Mouse (Mus musculus) neural tube, embryonic 15.5 days (tissue): ENCODE measurements around the gene Col18a1. TPM values are rescaled to one million over a fixed set of nuclear protein-coding genes. Genes with fewer than 3 reads are reported as not detected.

Source experiments
- ATAC-seq: fragments of 200-750 bp; cut with Nextera tagmentation; 2 replicates; pipeline ENCODE4 v1.8.0; 2017; ENCODE audit warnings: mild to moderate bottlenecking, moderate TSS enrichment, moderate library complexity; ENCODE audit not compliant: low FRiP score
- H3K27ac ChIP-seq: fragments of 300-500 bp; sonication (generic); replicated peaks from 2 replicates; pipeline ENCODE4 v1.5.1; 2015; ENCODE audit warnings: mild to moderate bottlenecking, inconsistent platforms
- H3K27me3 ChIP-seq: fragments of 300-500 bp; sonication (generic); replicated peaks from 2 replicates; pipeline ENCODE4 v1.6.1; 2015; ENCODE audit warnings: inconsistent platforms
- H3K36me3 ChIP-seq: fragments of 300-500 bp; sonication (generic); 2 replicates; pipeline ENCODE4 v1.6.1; 2015; ENCODE audit warnings: inconsistent platforms
- H3K4me1 ChIP-seq: fragments of 300-500 bp; sonication (generic); 2 replicates; pipeline ENCODE4 v1.6.1; 2015; ENCODE audit warnings: inconsistent platforms
- H3K4me2 ChIP-seq: fragments of 300-500 bp; sonication (generic); 2 replicates; pipeline ENCODE4 v1.6.1; 2015; ENCODE audit warnings: inconsistent platforms, mild to moderate bottlenecking, moderate library complexity
- H3K4me3 ChIP-seq: fragments of 300-500 bp; sonication (generic); replicated peaks from 2 replicates; pipeline ENCODE4 v1.5.1; 2015; ENCODE audit warnings: mild to moderate bottlenecking, inconsistent platforms
- H3K9ac ChIP-seq: fragments of 300-500 bp; sonication (generic); replicated peaks from 2 replicates; pipeline ENCODE4 v1.6.1; 2015; ENCODE audit warnings: mild to moderate bottlenecking, inconsistent platforms
- H3K9me3 ChIP-seq: fragments of 300-500 bp; sonication (generic); replicated peaks from 2 replicates; pipeline ENCODE4 v1.6.1; 2016; ENCODE audit warnings: inconsistent platforms
- WGBS: fragments of 180-500 bp; shearing (Covaris S2); methylation state at CpG from one replicate; pipeline ENCODE4 v1.1.7; 2015; ENCODE audit warnings: mixed read lengths; 5-methylcytosine and 5-hydroxymethylcytosine counted together
- polyA plus RNA-seq: library from polyadenylated mRNA; unstranded; fragments of >200 nt; fragmentation: Nextera tagmentation; extraction: Ambion mirVana; gene quantifications from 2 replicates; pipeline ENCODE4 v1.2.1, GENCODE M21; 2015

Col18a1 gene
- polyA plus RNA-seq, 1 experiment from 2014 or later, result 37.5 TPM

- no peak for ATAC-seq
- no peaks in the 10 kb centered on the region for H3K27me3 ChIP-seq
- H3K27ac ChIP-seq, result 0 out of 2 replicates have a peak overlapping the region, but pooled peaks have one; percentile 23
- H3K36me3 ChIP-seq, result no peaks in the 10 kb centered on the region
- H3K9ac ChIP-seq, result no peak overlapping the region
- no peak overlapping the region for H3K4me2 ChIP-seq
- H3K4me3 ChIP-seq, result no peak overlapping the region
- H3K4me1 ChIP-seq, result peaks cover 25% of the 10 kb centered on the region
- 57% methylated on average over 11 of the region's 11 CpGs for WGBS
- H3K9me3 ChIP-seq, result no peaks in the 10 kb centered on the region
These were observed 34.2 kb downstream of the Col18a1 start for GRCm38 (mm10) chr10:77132118-77132517.

- H3K27ac ChIP-seq, result peak overlapping the region; percentile 7
- no peak overlapping the region for H3K4me3 ChIP-seq
- no peaks in the 10 kb centered on the region for H3K36me3 ChIP-seq
- H3K4me1 ChIP-seq, result peaks cover 25% of the 10 kb centered on the region
- H3K9me3 ChIP-seq, result no peaks in the 10 kb centered on the region
- no peaks in the 10 kb centered on the region for H3K27me3 ChIP-seq
- H3K9ac ChIP-seq, result no peak overlapping the region
- no peak for ATAC-seq
- no peak overlapping the region for H3K4me2 ChIP-seq
- 49% methylated on average over 6 of the region's 6 CpGs for WGBS
These were observed 34.8 kb downstream of the Col18a1 start for GRCm38 (mm10) chr10:77131536-77131935.

GRCm38 (mm10) chr10:77130561-77131240 is 35.6 kb downstream of the Col18a1 start:
- Histone ChIP-seq H3K9ac (no peak overlapping the region), H3K9me3 (no peaks in the 10 kb centered on the region), H3K36me3 (no peaks in the 10 kb centered on the region), H3K4me2 (no peak overlapping the region), H3K27ac (peak overlapping the region; percentile 7; the same call in 1 of the 2 replicates), H3K27me3 (no peaks in the 10 kb centered on the region), H3K4me3 (no peak overlapping the region), H3K4me1 (peaks cover 25% of the 10 kb centered on the region)
- WGBS, result 43% methylated on average over 13 of the region's 13 CpGs
- ATAC-seq, result peak; percentile 78

- ATAC-seq, result no peak; the same call in 1 of the 2 replicates
These were observed 36.5 kb downstream of the Col18a1 start for GRCm38 (mm10) chr10:77129637-77130410.

GRCm38 (mm10) chr10:77127926-77128325 is 38.4 kb downstream of the Col18a1 start:
- Histone ChIP-seq H3K27me3 (no peaks in the 10 kb centered on the region), H3K4me1 (peaks cover 29% of the 10 kb centered on the region), H3K27ac (no peak overlapping the region), H3K9me3 (no peaks in the 10 kb centered on the region), H3K4me3 (no peak overlapping the region), H3K36me3 (no peaks in the 10 kb centered on the region), H3K9ac (no peak overlapping the region), H3K4me2 (no peak overlapping the region)
- 69% methylated on average over 2 of the region's 2 CpGs for WGBS
- no peak for ATAC-seq

More at GRCm38 (mm10) chr10:77129637-77130410, 36.5 kb downstream of the Col18a1 start:
- no peak overlapping the region for H3K9ac ChIP-seq
- WGBS, result 76% methylated on average over 6 of the region's 6 CpGs
- no peak overlapping the region for H3K4me2 ChIP-seq
- H3K4me3 ChIP-seq, result no peak overlapping the region
- H3K36me3 ChIP-seq, result no peaks in the 10 kb centered on the region
- H3K9me3 ChIP-seq, result no peaks in the 10 kb centered on the region
- no peak overlapping the region for H3K27ac ChIP-seq
- peaks cover 25% of the 10 kb centered on the region for H3K4me1 ChIP-seq
- no peaks in the 10 kb centered on the region for H3K27me3 ChIP-seq

GRCm38 (mm10) chr10:77126590-77126989 is 39.8 kb downstream of the Col18a1 start:
- Histone ChIP-seq H3K27me3 (no peaks in the 10 kb centered on the region), H3K9ac (no peak overlapping the region), H3K4me3 (no peak overlapping the region), H3K4me2 (no peak overlapping the region), H3K27ac (no peak overlapping the region), H3K4me1 (peaks cover 21% of the 10 kb centered on the region), H3K36me3 (no peaks in the 10 kb centered on the region), H3K9me3 (no peaks in the 10 kb centered on the region)
- WGBS, result 96% methylated on average over 2 of the region's 2 CpGs
- ATAC-seq, result no peak

- Histone ChIP-seq H3K4me1 (peaks cover 9% of the 10 kb centered on the region), H3K4me3 (no peak overlapping the region), H3K4me2 (no peak overlapping the region), H3K9ac (no peak overlapping the region), H3K27ac (no peak overlapping the region), H3K9me3 (no peaks in the 10 kb centered on the region), H3K36me3 (no peaks in the 10 kb centered on the region), H3K27me3 (no peaks in the 10 kb centered on the region)
- no peak for ATAC-seq
- 57% methylated on average over 18 of the region's 18 CpGs for WGBS
These were observed 41.1 kb downstream of the Col18a1 start for GRCm38 (mm10) chr10:77125078-77125731.

GRCm38 (mm10) chr10:77123953-77124352 is 42.4 kb downstream of the Col18a1 start:
- ATAC-seq, result no peak
- no peak overlapping the region for H3K9ac ChIP-seq
- WGBS, result 37% methylated on average over 8 of the region's 8 CpGs
- H3K4me1 ChIP-seq, result peaks cover 4% of the 10 kb centered on the region
- no peaks in the 10 kb centered on the region for H3K9me3 ChIP-seq
- no peaks in the 10 kb centered on the region for H3K36me3 ChIP-seq
- H3K4me2 ChIP-seq, result no peak overlapping the region
- H3K27me3 ChIP-seq, result no peaks in the 10 kb centered on the region
- H3K4me3 ChIP-seq, result no peak overlapping the region
- H3K27ac ChIP-seq, result no peak overlapping the region

GRCm38 (mm10) chr10:77121287-77122022 is 44.9 kb downstream of the Col18a1 start:
- Histone ChIP-seq H3K36me3 (no peaks in the 10 kb centered on the region), H3K4me1 (peaks cover 9% of the 10 kb centered on the region), H3K27ac (no peak overlapping the region), H3K4me3 (no peak overlapping the region), H3K9me3 (no peaks in the 10 kb centered on the region), H3K9ac (no peak overlapping the region), H3K4me2 (no peak overlapping the region), H3K27me3 (no peaks in the 10 kb centered on the region)
- WGBS, result 95% methylated on average over 8 of the region's 8 CpGs
- no peak for ATAC-seq

GRCm38 (mm10) chr10:77120501-77120900 is 45.8 kb downstream of the Col18a1 start:
- no peak overlapping the region for H3K4me2 ChIP-seq
- WGBS, result 87% methylated on average over 4 of the region's 4 CpGs
- H3K9me3 ChIP-seq, result no peaks in the 10 kb centered on the region
- H3K36me3 ChIP-seq, result no peaks in the 10 kb centered on the region
- no peak for ATAC-seq
- no peak overlapping the region for H3K9ac ChIP-seq
- no peaks in the 10 kb centered on the region for H3K27me3 ChIP-seq
- no peak overlapping the region for H3K4me3 ChIP-seq
- H3K27ac ChIP-seq, result no peak overlapping the region
- peaks cover 14% of the 10 kb centered on the region for H3K4me1 ChIP-seq

GRCm38 (mm10) chr10:77119437-77119836 is 46.9 kb downstream of the Col18a1 start:
- WGBS, result 89% methylated on average over 11 of the region's 11 CpGs
- Histone ChIP-seq H3K4me2 (no peak overlapping the region), H3K27ac (no peak overlapping the region), H3K4me1 (peaks cover 14% of the 10 kb centered on the region), H3K9me3 (no peaks in the 10 kb centered on the region), H3K36me3 (no peaks in the 10 kb centered on the region), H3K27me3 (no peaks in the 10 kb centered on the region), H3K9ac (no peak overlapping the region), H3K4me3 (no peak overlapping the region)
- ATAC-seq, result no peak
